In the genomic region with DNA sequence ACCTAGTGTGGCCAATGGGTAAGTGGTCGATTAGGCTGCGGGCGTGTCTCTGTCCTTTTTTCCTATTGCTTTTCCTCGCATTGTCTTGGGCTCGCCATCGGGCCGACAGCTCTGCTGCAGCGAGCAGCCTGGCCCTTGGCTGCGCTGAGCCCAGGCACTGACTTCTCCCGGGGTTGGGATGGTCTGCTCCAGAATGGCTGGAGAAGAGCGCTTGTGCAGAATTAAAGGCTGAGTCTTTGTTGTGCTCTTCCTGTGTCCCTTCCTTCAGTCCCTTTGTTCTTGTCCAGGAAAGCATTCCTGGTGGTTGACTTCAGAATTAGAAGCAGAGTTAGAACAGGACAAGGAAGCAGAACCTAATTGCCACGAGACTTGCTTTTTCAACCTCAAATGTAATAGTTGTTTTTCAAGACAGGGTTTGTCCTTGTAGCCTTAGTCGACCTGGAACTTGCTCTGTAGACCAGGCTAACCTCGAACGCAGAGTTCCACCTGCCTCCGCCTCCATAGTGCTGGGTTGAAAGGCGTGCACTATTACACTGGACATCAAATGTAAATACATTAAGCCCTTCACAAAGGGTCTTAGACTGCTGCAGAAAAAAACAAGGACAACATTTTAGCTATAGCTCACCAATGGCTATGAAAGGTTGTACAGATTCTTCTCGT, we compare ENCODE assay signal across 8 mouse cellular contexts. TPM values are rescaled to one million over a fixed set of nuclear protein-coding genes. Genes with fewer than 3 reads are reported as not detected.
DNase-seq lines count a peak whose midpoint lies in the region; ATAC-seq and TF ChIP-seq lines count a peak whose summit lies in the region.

No protein-coding gene starts in this region.

- TF ChIP-seq CTCF in gastrocnemius, adult 2 months (IDR thresholded peaks at IDR 0.05), result no peak
- TF ChIP-seq CTCF in intestine, postnatal 0 days (IDR thresholded peaks at IDR 0.05; ENCODE audit: low read depth), result no peak; the same call in 1 of the 2 replicates

- WGBS in embryonic facial prominence, embryonic 14.5 days, result 1% methylated on average over 18 of the region's 18 CpGs
- under 1% methylated on average over 18 of the region's 18 CpGs for WGBS in intestine, postnatal 0 days
- WGBS in neural tube, embryonic 14.5 days, result under 1% methylated on average over 18 of the region's 18 CpGs

- H3K4me3 ChIP-seq in gastrocnemius, adult 2 months, result peak overlapping the region; percentile 88
- peak overlapping the region; percentile 64 for H3K4me3 ChIP-seq in embryonic facial prominence, embryonic 14.5 days (ENCODE audit: low read depth, low read length)
- H3K4me3 ChIP-seq in intestine, postnatal 0 days (ENCODE audit: low read depth, low read length), result peak overlapping the region; percentile 76
- H3K4me3 ChIP-seq in neural tube, embryonic 14.5 days (ENCODE audit: low read depth, low read length), result peak overlapping the region; percentile 72

- H3K4me2 ChIP-seq in embryonic facial prominence, embryonic 14.5 days (ENCODE audit: low read depth, low read length), result peak overlapping the region; percentile 87
- peak overlapping the region; percentile 74 for H3K4me2 ChIP-seq in intestine, postnatal 0 days (replicated peaks; ENCODE audit: low read depth)
- H3K4me2 ChIP-seq in neural tube, embryonic 14.5 days (ENCODE audit: low read depth, low read length), result peak overlapping the region; percentile 78

- H3K36me3 ChIP-seq in embryonic facial prominence, embryonic 14.5 days (ENCODE audit: control insufficient read depth, insufficient read depth, low read length), result peaks cover 16% of the 10 kb centered on the region; the same call in 1 of the 2 replicates
- peaks cover 11% of the 10 kb centered on the region; the same call in 1 of the 2 replicates for H3K36me3 ChIP-seq in intestine, postnatal 0 days (ENCODE audit: control insufficient read depth, insufficient read depth)
- no peaks in the 10 kb centered on the region for H3K36me3 ChIP-seq in neural tube, embryonic 14.5 days (ENCODE audit: control insufficient read depth, insufficient read depth, low read length)

- H3K27me3 ChIP-seq in embryonic facial prominence, embryonic 14.5 days (replicated peaks; ENCODE audit: control insufficient read depth, insufficient read depth, low read length), result no peaks in the 10 kb centered on the region
- no peaks in the 10 kb centered on the region for H3K27me3 ChIP-seq in intestine, postnatal 0 days (replicated peaks; ENCODE audit: control insufficient read depth, insufficient read depth, low read length)
- no peaks in the 10 kb centered on the region for H3K27me3 ChIP-seq in neural tube, embryonic 14.5 days (ENCODE audit: control insufficient read depth, insufficient read depth, low read length)

- peak overlapping the region; percentile 85 for H3K9ac ChIP-seq in embryonic facial prominence, embryonic 14.5 days (ENCODE audit: low read depth, low read length)
- peak overlapping the region; percentile 74 for H3K9ac ChIP-seq in intestine, postnatal 0 days (ENCODE audit: low read depth, low read length)
- H3K9ac ChIP-seq in neural tube, embryonic 14.5 days (replicated peaks; ENCODE audit: low read depth, low read length), result peak overlapping the region; percentile 88

- H3K9me3 ChIP-seq in embryonic facial prominence, embryonic 14.5 days (ENCODE audit: control insufficient read depth, low read length), result no peaks in the 10 kb centered on the region
- H3K9me3 ChIP-seq in intestine, postnatal 0 days (ENCODE audit: control insufficient read depth), result no peaks in the 10 kb centered on the region
- H3K9me3 ChIP-seq in neural tube, embryonic 14.5 days (ENCODE audit: control insufficient read depth, low read length), result no peaks in the 10 kb centered on the region

- no peak for DNase-seq in gastrocnemius, adult 2 months
- no peak for DNase-seq in gastrocnemius, postnatal 25 days
- DNase-seq in embryonic facial prominence, embryonic 14.5 days (ENCODE audit: low spot score), result no peak
- no peak for DNase-seq in right cerebral cortex, postnatal 25 days
- no peak for DNase-seq in retina, embryonic 14.5 days (ENCODE audit: low spot score)

- ATAC-seq in CD4-positive, CD25-positive, alpha-beta regulatory T cell, adult 4 months, result peak; percentile 7
- ATAC-seq in embryonic facial prominence, embryonic 14.5 days (ENCODE audit: low read depth), result no peak
- peak; percentile 15 for ATAC-seq in intestine, postnatal 0 days
- no peak for ATAC-seq in neural tube, embryonic 14.5 days (ENCODE audit: low read depth)

- intact Hi-C loops in gastrocnemius, adult 2 months (cut with DNase I), result loop anchor here (10.0 kb wide), 2 partner anchors 579 to 1261 kb away; a partner anchor contains a TSS

- H3K27ac ChIP-seq in gastrocnemius, adult 2 months, result peak overlapping the region; percentile 95
- peak overlapping the region; percentile 95 for H3K27ac ChIP-seq in embryonic facial prominence, embryonic 14.5 days (replicated peaks; ENCODE audit: low read depth, low read length)
- peak overlapping the region; percentile 94 for H3K27ac ChIP-seq in intestine, postnatal 0 days (ENCODE audit: low read depth, low read length)
- peak overlapping the region; percentile 97 for H3K27ac ChIP-seq in neural tube, embryonic 14.5 days (ENCODE audit: low read depth, low read length)

- H3K4me1 ChIP-seq in embryonic facial prominence, embryonic 14.5 days (ENCODE audit: control insufficient read depth, insufficient read depth, low read length), result peaks cover 25% of the 10 kb centered on the region
- 0 out of 2 replicates have a peak, but pooled peaks cover 4% of the 10 kb centered on the region for H3K4me1 ChIP-seq in intestine, postnatal 0 days (replicated peaks; ENCODE audit: control insufficient read depth, insufficient read depth, low read length)
- H3K4me1 ChIP-seq in neural tube, embryonic 14.5 days (ENCODE audit: control insufficient read depth, insufficient read depth, low read length), result peaks cover 21% of the 10 kb centered on the region

RNA-seq across cellular contexts. Expression of a gene that starts 0.9 kb away (rescaled TPM):
- total RNA-seq in gastrocnemius, adult 2 months (2021), result 10 to 100 TPM in 1 of 2 experiments, 1 to 10 TPM in 1; 9.5 to 10.3 TPM
- 10 to 100 TPM in 1 of 2 experiments, 1 to 10 TPM in 1; 8.0 to 10.9 TPM for total RNA-seq in gastrocnemius, postnatal 25 days (2021)
- 10 to 100 TPM; 32.3 to 32.7 TPM for polyA plus RNA-seq in CD4-positive, CD25-positive, alpha-beta regulatory T cell, adult 4 months (2017; shearing (Covaris generic))
- 49.3 and 56.4 TPM in 2 replicates for polyA plus RNA-seq in embryonic facial prominence, embryonic 14.5 days (2014; fragmentation: Nextera tagmentation; extraction: Ambion mirVana)
- polyA plus RNA-seq in intestine, postnatal 0 days (2015; fragmentation: Nextera tagmentation; extraction: Ambion mirVana), result 41.3 and 50.2 TPM in 2 replicates
- polyA plus RNA-seq in neural tube, embryonic 14.5 days (2014; fragmentation: Nextera tagmentation; extraction: Ambion mirVana), result 101 and 113 TPM in 2 replicates

RNA-seq across cellular contexts. Expression of a gene that starts 1.1 kb away (rescaled TPM):
- 1 to 10 TPM in 1 of 2 experiments, under 1 TPM in 1; 0.56 to 1.2 TPM for total RNA-seq in gastrocnemius, adult 2 months (2021)
- 1 to 10 TPM in 1 of 2 experiments, under 1 TPM in 1; 0.77 to 1.8 TPM for total RNA-seq in gastrocnemius, postnatal 25 days (2021)
- under 1 TPM in 1 of 2 experiments, not detected in 1; 0.27 TPM for polyA plus RNA-seq in CD4-positive, CD25-positive, alpha-beta regulatory T cell, adult 4 months (2017; shearing (Covaris generic))
- 18.6 and 21.5 TPM in 2 replicates for polyA plus RNA-seq in embryonic facial prominence, embryonic 14.5 days (2014; fragmentation: Nextera tagmentation; extraction: Ambion mirVana)
- polyA plus RNA-seq in intestine, postnatal 0 days (2015; fragmentation: Nextera tagmentation; extraction: Ambion mirVana), result 10.9 and 12.2 TPM in 2 replicates
- polyA plus RNA-seq in neural tube, embryonic 14.5 days (2014; fragmentation: Nextera tagmentation; extraction: Ambion mirVana), result 14.4 and 16.6 TPM in 2 replicates

RNA-seq across cellular contexts. Expression of a gene that starts 15.4 kb away (rescaled TPM):
- total RNA-seq in gastrocnemius, adult 2 months (2021), result under 1 TPM; 0.13 to 0.14 TPM
- total RNA-seq in gastrocnemius, postnatal 25 days (2021), result under 1 TPM; 0.20 to 0.32 TPM
- under 1 TPM in 1 of 2 experiments, not detected in 1; 0.27 TPM for polyA plus RNA-seq in CD4-positive, CD25-positive, alpha-beta regulatory T cell, adult 4 months (2017; shearing (Covaris generic))
- 1.0 and 1.5 TPM in 2 replicates for polyA plus RNA-seq in embryonic facial prominence, embryonic 14.5 days (2014; fragmentation: Nextera tagmentation; extraction: Ambion mirVana)
- 0.65 and 0.98 TPM in 2 replicates for polyA plus RNA-seq in intestine, postnatal 0 days (2015; fragmentation: Nextera tagmentation; extraction: Ambion mirVana)
- polyA plus RNA-seq in neural tube, embryonic 14.5 days (2014; fragmentation: Nextera tagmentation; extraction: Ambion mirVana), result 6.2 and 8.7 TPM in 2 replicates

Comparison
In these comparisons a context has a peak if more than half of its experiments do, and no peak if none do; other contexts are left out.
1. ATAC-seq: peak in CD4-positive, CD25-positive, alpha-beta regulatory T cell, adult 4 months (single experiment) and intestine, postnatal 0 days (single experiment); none in embryonic facial prominence, embryonic 14.5 days (single experiment) and neural tube, embryonic 14.5 days (single experiment).
2. Peak in every context shown above with its lines, with median percentiles within 50 percentile points of each other: H3K27ac ChIP-seq, H3K4me3 ChIP-seq, H3K4me2 ChIP-seq and H3K9ac ChIP-seq.